Comparison of ENCODE assay signal across 17 mouse cellular contexts in the genomic region with DNA sequence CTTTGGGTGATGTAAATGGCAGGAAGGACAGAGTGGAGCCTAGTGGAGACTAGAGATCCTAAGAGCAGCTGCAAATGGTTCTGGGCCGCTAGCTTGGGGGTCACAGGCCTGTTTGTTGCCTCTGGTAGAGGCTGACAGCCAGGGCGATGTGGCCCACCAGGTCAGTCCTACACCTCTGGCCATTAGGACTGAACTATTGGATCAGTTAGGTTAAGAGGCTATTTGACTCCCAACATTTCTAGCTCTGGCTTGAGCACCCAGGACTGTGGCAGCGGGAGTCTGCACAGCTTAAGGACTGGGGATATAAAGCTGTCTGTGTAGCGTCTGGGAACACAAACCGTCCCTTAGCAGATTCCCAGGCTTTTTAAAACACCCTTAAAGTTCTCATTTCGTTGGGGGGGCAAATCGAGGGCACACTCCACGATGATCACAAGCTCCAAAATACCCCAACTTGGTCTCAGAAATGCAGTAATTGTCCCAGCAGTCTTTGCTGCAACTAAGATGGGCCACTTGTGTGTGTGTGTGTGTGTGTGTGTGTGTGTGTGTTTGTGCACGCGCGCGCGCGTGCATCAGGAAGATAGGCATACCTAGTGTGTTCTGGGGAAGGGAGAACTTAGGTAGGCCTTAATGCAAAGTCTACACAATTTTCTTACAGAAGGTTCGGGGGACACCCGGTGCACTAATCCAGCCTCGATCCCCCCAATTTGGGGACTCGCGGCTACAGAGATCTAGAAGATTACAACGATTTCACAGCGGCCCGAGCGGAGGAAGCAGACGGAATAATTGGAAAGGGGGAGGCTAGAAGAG. TPM values are rescaled to one million over a fixed set of nuclear protein-coding genes. Genes with fewer than 3 reads are reported as not detected.
DNase-seq lines count a peak whose midpoint lies in the region; ATAC-seq and TF ChIP-seq lines count a peak whose summit lies in the region.
"Had no signal": no experiment of that assay in that cellular context is flagged by ENCODE, and none has a peak within 500 bp of the region (broad histone marks: within the 10 kb centered on the region; RNA-seq: fewer than 3 reads in every experiment).

No protein-coding gene starts in this region.

- peak overlapping the region; percentile 55 for H3K4me2 ChIP-seq in embryonic facial prominence, embryonic 13.5 days
- H3K4me2 ChIP-seq in hindbrain, postnatal 0 days (ENCODE audit: low read depth, low read length) = peak overlapping the region; percentile 42
- peak overlapping the region; percentile 48 for H3K4me2 ChIP-seq in midbrain, embryonic 15.5 days

- intact Hi-C loops in left cerebral cortex, postnatal 4 days (cut with DNase I) = no loop called here

- no peak for ATAC-seq in embryonic facial prominence, embryonic 13.5 days (ENCODE audit: insufficient number of reproducible peaks, insufficient read depth, low FRiP score, low TSS enrichment, low read depth)
- no peak for ATAC-seq in hindbrain, postnatal 0 days
- ATAC-seq in midbrain, embryonic 15.5 days (replicated peaks) = no peak
- ATAC-seq: activated CD4-positive, CD25-positive, alpha-beta regulatory T cell, adult 4 months; intestine, embryonic 16.5 days had no signal

- H3K27me3 ChIP-seq in embryonic facial prominence, embryonic 13.5 days = peaks cover 100% of the 10 kb centered on the region
- H3K27me3 ChIP-seq in hindbrain, postnatal 0 days (ENCODE audit: insufficient read depth, low read length) = peaks cover 74% of the 10 kb centered on the region
- peaks cover 56% of the 10 kb centered on the region for H3K27me3 ChIP-seq in midbrain, embryonic 15.5 days (replicated peaks)

- TF ChIP-seq CTCF in hindbrain, postnatal 0 days (IDR thresholded peaks at IDR 0.05; ENCODE audit: low read depth) = no peak

- H3K36me3 ChIP-seq in embryonic facial prominence, embryonic 13.5 days = no peaks in the 10 kb centered on the region
- no peaks in the 10 kb centered on the region for H3K36me3 ChIP-seq in hindbrain, postnatal 0 days (ENCODE audit: insufficient read depth, low read length)
- H3K36me3 ChIP-seq in midbrain, embryonic 15.5 days (replicated peaks) = no peaks in the 10 kb centered on the region
- H3K36me3 ChIP-seq: G1E had no signal

- DNase-seq in embryo, embryonic 10.5 days (ENCODE audit: low spot score) = peak; percentile 59
- no peak for DNase-seq in embryo, embryonic 9.5 days (ENCODE audit: extremely low spot score)
- DNase-seq in hindbrain, postnatal 0 days (ENCODE audit: low spot score) = no peak
- DNase-seq in yolk sac, embryonic 10.5 days (ENCODE audit: low spot score) = no peak
- DNase-seq in gastrocnemius, adult 8-10 months (ENCODE audit: low spot score in 2 of 2) = no peak
- no peak for DNase-seq in left cerebral cortex, postnatal 4 days
- DNase-seq: cerebellum, adult 8-10 months; thymus, postnatal 14 days had no signal

- peak overlapping the region; percentile 74 for H3K9ac ChIP-seq in embryonic facial prominence, embryonic 13.5 days
- H3K9ac ChIP-seq in hindbrain, postnatal 0 days (replicated peaks; ENCODE audit: low read length) = no peak overlapping the region
- peak overlapping the region; percentile 26; the same call in 1 of the 2 replicates for H3K9ac ChIP-seq in midbrain, embryonic 15.5 days

- H3K9me3 ChIP-seq in embryonic facial prominence, embryonic 13.5 days = no peaks in the 10 kb centered on the region
- H3K9me3 ChIP-seq in hindbrain, postnatal 0 days (ENCODE audit: low read length) = no peaks in the 10 kb centered on the region
- H3K9me3 ChIP-seq in midbrain, embryonic 15.5 days = no peaks in the 10 kb centered on the region

- H3K27ac ChIP-seq in embryonic facial prominence, embryonic 13.5 days = 0 out of 2 replicates have a peak overlapping the region, but pooled peaks have one; percentile 88
- H3K27ac ChIP-seq in hindbrain, postnatal 0 days = no peak overlapping the region
- peak overlapping the region; percentile 69 for H3K27ac ChIP-seq in midbrain, embryonic 15.5 days

- H3K4me3 ChIP-seq in embryonic facial prominence, embryonic 13.5 days = peak overlapping the region; percentile 50
- 0 out of 2 replicates have a peak overlapping the region, but pooled peaks have one; percentile 23 for H3K4me3 ChIP-seq in hindbrain, postnatal 0 days (ENCODE audit: low read length)
- H3K4me3 ChIP-seq in midbrain, embryonic 15.5 days = peak overlapping the region; percentile 38
- H3K4me3 ChIP-seq: erythroblast, embryonic 14.5 days had no signal

- H3K4me1 ChIP-seq in embryonic facial prominence, embryonic 13.5 days = peaks cover 23% of the 10 kb centered on the region
- no peaks in the 10 kb centered on the region for H3K4me1 ChIP-seq in hindbrain, postnatal 0 days (ENCODE audit: insufficient read depth, low read length)
- H3K4me1 ChIP-seq in midbrain, embryonic 15.5 days = peaks cover 39% of the 10 kb centered on the region

- 2% methylated on average over 24 of the region's 24 CpGs for WGBS in embryonic facial prominence, embryonic 13.5 days
- 6% methylated on average over 24 of the region's 24 CpGs for WGBS in hindbrain, postnatal 0 days
- 3% methylated on average over 24 of the region's 24 CpGs for WGBS in midbrain, embryonic 15.5 days

RNA-seq across cellular contexts. Expression of gene Pax7, which starts 2.5 kb away (rescaled TPM):
- 2.5 and 3.5 TPM in 2 replicates for polyA plus RNA-seq in embryonic facial prominence, embryonic 13.5 days (2015; fragmentation: Nextera tagmentation; extraction: Ambion mirVana)
- total RNA-seq in hindbrain, postnatal 0 days (2014; rRNA removed) = 2.6 and 3.6 TPM in 2 replicates
- polyA plus RNA-seq in hindbrain, postnatal 0 days (2015; fragmentation: Nextera tagmentation; extraction: Ambion mirVana) = 0.30 and 0.41 TPM in 2 replicates
- 3.5 and 3.8 TPM in 2 replicates for polyA plus RNA-seq in midbrain, embryonic 15.5 days (2015; fragmentation: Nextera tagmentation; extraction: Ambion mirVana)
- 1 to 10 TPM in 1 of 4 experiments, under 1 TPM in 3; 0.54 to 1.1 (median 0.92) TPM for total RNA-seq in gastrocnemius, adult 8-10 months (2022)
- total RNA-seq in left cerebral cortex, postnatal 4 days (2021) = under 1 TPM in 1 of 2 experiments, not detected in 1; 0.06 TPM
- total RNA-seq: monocyte, adult 5-6 weeks had no signal
- polyA plus RNA-seq: activated CD4-positive, CD25-positive, alpha-beta regulatory T cell, adult 4 months; erythroblast, embryonic 14.5 days; G1E; heart, embryonic 16.5 days; intestine, embryonic 16.5 days; large intestine, adult 2 months had no signal
